Mouse (Mus musculus): Measurements from ENCODE around the gene Pik3c2g. TPM values are rescaled to one million over a fixed set of nuclear protein-coding genes. Genes with fewer than 3 reads are reported as not detected.

Pik3c2g gene
- under 1 TPM; 0.27 to 0.69 TPM for total RNA-seq (2021)
- long read RNA-seq, result 0 reads

DNA sequence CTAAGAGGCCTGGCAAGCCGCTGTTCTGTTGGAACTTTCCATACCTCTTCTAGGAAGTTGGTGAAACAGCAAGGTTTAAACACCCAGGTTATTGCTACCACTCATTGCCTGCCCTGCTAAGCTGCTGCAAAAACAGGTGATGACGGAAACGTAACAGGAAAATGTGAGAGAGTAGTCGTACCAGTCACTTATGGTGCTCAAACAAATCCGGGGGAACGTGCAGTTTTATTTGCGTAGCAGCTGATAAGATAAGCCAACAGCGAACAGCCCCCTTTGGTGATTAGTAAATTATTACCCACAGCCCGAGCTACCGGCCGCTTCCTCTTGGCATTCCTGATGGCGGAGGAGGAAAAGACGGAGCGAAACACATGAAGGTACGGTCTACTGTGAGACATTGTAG, at the start of gene Pik3c2g:
Pik3c2g (plus strand) TSS at position 330 of the 400 bp plus-strand sequence.
- DNase-seq (ENCODE audit: low spot score in 2 of 2), result no peak

DNA sequence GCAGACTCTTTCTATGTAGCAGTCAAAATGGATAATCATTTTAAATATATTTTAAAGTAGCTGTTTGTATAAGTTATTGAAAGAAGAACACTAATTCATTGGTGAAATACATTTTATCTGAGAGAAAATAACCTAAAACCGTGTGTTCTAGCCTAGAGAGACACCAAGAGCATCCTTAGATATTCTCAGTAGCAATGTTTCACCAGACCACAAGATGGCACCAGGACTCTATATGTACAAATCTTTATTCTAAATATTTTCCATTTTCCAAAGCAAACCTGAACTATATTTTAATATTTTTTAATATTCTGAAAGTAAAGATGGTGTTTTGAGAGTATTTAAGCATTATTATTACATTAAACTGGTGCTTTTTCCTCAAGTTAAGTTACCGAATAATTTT, 48.6 kb upstream of the Pik3c2g start:
- no peak for DNase-seq (ENCODE audit: low spot score in 2 of 2)

DNA sequence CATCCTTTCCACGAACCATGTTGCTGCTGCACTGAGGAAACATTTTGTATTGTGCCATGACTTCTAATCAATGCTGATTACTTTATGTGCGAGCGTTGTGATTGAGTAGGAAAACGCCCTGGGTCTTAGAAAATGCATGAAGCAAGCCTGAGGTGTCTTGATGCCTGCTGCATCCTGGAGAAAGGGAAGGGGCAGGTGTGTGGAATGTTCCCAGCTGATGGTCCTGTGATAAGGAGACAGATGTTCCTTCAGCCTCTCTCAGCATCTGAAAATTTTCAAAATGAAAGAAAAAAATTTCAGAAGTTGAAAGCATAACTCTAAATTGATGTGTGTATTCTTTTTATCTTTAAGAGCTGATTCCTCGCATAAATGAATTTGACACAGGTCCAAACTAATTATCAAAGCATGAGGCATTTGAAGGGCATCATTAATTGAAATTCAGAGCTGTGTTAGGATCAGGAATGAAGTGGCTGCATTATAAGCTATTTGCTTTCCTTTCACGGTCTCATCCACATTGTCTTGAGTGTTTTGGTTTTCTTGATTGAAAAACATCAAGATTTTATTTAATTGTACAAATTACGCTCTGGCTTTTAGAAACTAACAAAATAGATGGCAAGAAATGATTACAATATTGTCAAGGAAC, 31.4 kb upstream of the Pik3c2g start:
- no peak for DNase-seq (ENCODE audit: low spot score in 2 of 2)

DNA sequence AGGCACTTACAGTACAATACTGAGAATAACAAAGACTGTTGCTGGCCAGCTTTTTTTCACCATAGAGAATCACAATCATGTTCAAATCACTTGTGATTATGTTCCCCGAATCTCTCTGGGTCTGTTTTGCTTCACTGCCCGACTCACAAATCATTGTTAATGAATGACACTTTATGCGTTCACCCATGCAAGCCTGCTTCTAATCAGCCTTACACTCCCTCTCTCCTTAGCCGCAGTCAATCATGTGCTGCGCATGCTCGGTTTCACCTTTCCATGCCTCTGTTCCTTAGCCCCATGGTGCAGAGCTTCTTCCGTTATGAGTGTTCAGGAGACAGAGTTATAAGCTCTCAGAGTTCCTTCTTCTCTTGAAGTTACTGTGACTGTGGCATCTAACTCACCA, 17.8 kb upstream of the Pik3c2g start:
- no peak for DNase-seq (ENCODE audit: low spot score in 2 of 2)

DNA sequence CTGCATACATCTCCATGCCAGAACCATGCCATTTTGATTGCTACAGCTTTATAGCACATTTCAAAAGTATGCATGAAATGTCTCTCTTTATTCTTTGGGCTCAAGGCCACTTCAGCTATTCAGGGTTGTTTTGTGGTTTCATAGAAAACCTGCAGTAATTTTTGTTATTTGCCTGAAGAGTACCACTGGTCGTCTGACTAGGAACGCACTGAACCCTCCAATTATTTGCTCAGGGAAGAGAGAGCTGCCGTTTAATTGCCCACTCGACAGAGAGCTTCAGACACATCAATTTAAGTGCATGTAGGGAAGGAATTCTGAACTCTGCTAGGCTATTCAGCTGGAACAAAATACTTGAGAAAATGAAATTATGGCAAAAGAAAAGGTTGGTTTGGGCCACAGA, 11.2 kb upstream of the Pik3c2g start:
- DNase-seq (ENCODE audit: low spot score in 2 of 2), result no peak

DNA sequence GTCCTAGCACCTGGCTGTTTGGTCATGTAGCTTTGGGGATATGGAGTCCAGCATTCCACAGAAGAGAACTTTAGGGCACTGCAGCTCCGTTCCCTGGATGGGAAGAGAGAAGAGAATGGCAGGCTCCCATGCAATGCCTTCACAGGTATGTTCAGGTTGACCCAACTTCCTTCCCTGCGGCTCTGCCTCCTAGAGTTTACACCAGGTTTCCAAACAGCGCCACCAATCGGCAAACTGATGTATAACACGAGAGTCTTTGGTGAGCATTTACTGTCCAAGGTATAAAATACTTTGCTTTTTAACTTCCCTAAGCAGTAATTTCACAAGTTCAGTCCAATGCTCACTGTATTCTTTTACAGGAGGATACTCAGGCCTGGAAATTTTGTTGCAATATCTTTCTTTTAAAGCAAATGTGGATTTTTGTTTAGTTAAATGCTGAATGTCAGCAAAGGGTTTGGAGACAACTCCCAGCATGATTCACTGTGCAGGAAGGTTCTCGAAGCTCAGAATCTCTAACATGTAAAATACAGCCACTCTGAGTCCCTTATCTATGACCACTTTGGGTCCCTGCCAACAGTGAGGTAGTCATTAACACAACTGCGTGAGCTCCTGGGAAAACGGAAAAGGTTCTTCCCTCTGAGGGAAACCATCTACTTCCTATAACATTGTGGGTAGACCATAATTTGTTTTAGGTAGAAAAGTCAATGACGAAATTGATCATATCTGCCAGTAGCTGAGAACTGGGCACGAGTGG, 10.6 kb upstream of the Pik3c2g start:
- DNase-seq (ENCODE audit: low spot score in 2 of 2), result no peak

DNA sequence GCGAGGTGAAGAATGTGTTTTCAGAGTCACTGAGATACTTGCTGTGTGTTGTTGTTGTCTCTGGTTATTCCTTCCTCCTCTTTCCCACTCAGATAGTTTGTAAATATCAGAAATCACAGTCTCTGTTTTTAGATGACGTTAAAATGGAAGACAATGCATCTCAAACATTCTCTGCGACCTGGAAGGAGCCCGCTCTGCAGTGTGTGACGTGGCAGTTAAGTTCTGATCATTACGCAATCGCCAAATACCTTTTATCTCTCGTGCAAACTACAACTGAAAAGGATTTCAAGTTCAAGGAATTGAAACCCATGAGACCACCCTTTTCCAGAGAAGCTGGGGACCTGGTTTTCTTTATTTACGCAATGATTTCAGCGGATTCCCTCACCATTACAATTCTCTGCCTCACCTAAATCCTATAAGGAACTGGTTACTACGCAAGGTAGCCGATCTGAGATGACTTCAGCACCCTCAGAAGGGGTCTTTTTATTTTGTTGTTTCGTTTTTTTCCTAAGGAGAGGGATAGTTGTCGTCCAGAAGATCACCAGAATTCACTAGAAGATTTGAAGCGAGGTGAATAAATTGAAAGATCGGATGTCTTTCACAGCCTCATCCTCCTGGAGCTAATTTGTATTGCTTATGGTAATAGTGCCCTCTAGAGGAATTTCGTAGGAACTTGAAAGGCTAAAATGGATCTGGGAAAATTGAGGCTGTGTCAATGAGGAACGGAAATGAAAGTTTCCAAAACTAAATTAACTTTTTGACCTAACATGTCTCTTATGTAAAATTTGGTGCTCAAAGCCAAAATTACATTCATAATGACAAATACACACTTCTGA, 9.8 kb upstream of the Pik3c2g start:
- DNase-seq (ENCODE audit: low spot score in 2 of 2), result no peak

DNA sequence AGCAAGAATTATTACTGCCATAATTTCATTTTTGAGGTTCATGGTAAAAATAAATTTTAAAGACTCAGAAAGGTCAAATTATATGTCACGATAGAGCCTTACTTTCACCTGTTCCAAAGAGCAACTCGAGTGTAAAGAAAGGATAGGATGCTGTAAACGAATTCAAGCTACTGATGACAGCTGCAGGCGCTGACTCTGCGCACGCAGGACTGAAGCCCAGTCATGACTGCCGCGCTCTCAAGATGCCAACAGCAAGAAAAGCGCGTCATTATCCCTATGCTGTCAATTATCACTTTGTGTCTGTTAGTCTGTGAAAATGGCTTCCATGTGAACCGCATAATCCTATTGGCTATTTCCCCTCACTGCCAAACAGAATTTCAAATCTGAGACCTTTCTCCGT, 457 bp downstream of the Pik3c2g start:
- DNase-seq (ENCODE audit: low spot score in 2 of 2), result no peak

DNA sequence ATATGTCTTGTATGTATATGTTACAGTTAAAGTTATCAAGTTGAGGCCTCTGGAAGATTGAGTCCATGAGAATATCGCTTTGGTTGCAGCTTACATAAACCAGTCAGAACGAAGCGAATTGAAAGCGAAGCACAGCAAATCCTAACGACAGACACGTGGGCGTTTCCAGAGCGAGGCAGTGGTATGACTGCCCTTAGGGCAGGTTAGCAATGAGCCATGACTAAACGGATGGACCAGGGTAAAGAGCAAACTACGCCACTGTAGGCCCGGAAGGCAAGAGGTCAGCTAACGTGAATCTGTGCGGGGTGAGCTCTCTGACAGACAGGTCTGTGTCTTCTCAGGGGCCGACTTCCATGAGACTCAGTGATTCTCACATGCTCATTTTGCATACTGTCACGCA, 1.4 kb downstream of the Pik3c2g start:
- no peak for DNase-seq (ENCODE audit: low spot score in 2 of 2)

DNA sequence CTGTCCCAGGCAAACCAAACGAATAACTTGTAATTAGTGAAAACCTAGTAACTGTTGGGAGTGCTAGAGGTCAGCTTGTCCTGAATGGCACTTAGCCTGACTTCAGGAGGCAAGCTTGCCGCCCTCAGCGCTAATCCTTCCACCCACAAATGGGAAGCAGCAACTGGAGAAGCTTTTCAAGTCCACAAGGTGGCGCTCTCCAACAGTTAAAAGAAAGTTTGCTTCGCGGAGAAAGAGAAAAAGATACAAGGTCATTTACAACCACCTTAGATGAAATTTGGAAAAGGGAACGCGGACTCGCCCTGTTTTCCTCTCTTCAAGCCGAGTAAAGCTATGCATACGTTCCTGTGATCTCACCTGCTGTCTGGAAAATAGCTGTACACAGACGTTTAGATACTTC, 2.3 kb downstream of the Pik3c2g start:
- DNase-seq (ENCODE audit: low spot score in 2 of 2), result peak; percentile 71 to 74

DNA sequence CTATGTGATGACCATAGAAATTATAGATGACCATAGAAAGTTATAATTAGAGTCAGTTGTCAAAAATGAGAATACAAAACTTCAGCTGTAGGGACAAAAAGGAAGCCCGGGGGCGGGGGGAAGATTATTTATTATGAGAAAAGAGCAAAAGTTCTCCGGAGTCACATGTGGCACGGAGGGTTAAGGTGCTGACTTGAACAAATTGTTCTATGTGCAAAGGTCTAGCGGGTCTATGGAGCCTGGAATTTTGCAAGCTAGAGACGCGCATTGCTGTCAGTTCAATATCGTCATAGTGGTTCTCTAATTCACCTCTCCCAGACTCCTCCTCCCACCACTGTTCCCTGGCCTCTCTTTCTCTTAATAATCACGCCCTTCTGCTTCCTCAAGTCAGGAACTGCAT, 2.8 kb downstream of the Pik3c2g start:
- DNase-seq (ENCODE audit: low spot score in 2 of 2), result no peak

DNA sequence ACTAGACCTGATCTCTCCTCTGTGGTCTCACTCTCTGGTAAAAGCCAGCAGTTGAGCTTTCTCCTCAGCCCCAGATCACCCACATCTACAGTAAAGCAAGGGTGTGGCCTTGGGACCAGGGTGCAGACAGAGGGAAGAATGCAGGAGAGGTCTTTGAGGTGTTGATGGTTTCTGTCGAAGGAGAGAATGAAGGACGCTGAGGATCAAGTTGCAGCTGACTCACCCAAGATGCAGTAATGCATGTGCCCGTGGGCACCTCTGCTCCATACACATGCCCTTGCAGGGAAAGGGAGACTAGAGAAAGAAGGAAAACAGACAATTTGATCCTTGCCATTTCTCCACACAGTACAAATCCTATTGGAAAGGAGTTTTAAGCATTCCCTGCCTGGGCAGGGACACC, 5.1 kb downstream of the Pik3c2g start:
- DNase-seq (ENCODE audit: low spot score in 2 of 2), result no peak

DNA sequence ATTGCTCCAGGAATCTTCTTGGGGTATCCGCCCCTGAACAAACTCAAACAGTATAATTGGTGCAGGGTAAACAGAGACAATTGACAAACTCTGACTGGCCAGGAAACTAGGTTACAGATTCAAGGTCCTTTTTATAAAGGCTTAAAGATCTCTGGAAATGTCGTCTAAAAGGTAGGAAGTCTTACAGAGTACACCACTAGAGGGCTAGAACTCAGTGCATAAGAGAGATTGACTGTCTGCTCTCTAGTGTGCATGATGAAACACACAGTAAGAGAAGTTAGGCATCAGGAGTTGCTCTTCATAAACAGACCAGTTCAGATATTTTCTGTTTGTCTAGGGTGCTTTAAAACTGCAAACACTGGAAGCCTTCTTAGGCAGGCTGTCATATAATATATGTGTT, 9.4 kb downstream of the Pik3c2g start:
- DNase-seq (ENCODE audit: low spot score in 2 of 2), result no peak

DNA sequence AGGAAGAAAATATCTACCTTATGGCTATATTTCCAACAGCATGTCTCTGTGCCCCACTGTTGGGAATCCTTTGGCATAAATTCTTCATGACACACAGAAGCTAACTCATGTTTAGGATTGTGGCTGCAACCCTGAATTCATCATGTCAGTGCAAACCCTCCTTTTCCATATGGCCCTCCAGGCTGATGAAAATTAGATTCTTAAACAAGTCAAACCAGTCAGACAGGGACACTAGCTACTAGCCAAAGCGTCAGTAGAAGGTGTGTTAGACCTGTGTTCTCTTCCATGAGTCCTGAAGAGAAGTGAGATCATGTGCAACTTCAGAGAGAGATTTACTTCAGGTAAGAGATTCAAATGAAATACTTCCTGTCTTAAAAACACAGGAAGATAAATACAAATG, 12.2 kb downstream of the Pik3c2g start:
- no peak for DNase-seq (ENCODE audit: low spot score in 2 of 2)

DNA sequence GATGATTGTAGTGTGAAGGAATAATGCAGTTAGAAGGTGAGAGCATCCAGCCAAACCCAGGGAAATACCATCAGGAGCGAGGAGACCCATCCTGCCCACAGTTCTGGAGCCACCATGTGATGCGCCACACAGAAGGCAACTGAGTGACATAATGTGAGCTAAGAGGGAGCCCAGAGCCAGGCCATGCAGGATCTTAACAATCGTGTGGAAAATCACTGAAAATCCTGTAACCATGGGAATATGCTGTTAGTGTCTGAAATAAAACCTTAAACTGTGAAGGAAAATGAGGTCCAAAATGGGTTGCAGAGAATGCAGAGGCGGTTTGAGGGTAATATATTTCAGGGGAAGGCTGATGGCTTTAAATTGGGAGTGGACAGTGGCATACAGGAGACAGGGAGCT, 31.8 kb downstream of the Pik3c2g start:
- DNase-seq (ENCODE audit: low spot score in 2 of 2), result no peak

DNA sequence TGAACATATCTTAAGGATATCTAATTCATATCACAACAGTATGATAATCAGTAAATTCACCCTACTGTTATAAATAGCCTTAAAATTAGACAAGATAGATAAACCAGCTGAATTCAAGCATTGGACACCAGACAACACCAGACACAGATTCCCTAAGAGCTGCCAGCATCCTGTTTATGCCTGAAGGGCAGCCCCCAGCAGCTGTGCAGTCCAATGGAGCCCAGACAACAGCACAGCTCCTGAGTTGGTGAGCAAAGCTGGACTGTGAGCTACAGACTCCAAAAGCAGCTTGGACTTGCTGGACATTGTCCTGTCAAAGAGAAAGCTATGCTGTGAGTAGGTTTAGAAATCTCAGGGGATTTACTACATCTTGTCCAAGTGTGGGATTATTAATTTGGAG, 37.7 kb downstream of the Pik3c2g start:
- DNase-seq (ENCODE audit: low spot score in 2 of 2), result peak; percentile 14

DNA sequence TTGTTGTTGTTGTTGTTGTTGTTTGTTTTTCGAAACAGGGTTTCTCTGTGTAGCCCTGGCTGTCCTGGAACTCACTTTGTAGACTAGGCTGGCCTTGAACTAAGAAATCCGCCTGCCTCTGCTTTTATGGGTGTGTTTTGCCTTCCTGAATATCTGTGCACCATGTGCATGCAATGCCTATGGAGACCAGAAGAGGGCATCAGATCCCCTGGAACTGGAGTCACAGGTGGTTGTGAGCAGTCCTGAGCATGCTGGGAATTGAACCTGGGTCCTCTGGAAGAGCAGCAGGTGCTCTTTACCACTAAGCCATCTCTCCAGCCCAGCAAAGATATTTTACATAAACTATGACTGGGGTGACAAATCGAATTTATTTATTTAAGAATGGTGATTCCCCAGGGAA, 47.5 kb downstream of the Pik3c2g start:
- DNase-seq (ENCODE audit: low spot score in 2 of 2), result no peak

DNA sequence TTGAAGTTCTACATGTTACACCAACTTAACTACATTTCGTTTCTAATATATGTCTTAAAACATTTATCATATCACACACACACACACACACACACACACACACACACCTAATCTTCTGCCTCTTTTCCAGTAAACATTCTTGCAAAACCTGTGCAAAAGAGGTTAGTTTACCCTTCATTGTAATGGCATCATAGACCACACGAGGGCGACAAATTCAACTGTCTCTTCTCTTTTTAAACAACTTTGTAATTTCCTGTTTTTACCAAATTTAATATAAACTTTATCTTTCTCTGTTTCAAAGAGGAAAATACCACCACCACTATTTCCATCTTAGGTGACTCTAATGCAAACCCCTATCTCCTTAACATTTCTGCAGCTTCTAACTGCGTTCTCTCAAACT, 68.4 kb downstream of the Pik3c2g start:
- DNase-seq (ENCODE audit: low spot score in 2 of 2), result peak; percentile 52 to 59

DNA sequence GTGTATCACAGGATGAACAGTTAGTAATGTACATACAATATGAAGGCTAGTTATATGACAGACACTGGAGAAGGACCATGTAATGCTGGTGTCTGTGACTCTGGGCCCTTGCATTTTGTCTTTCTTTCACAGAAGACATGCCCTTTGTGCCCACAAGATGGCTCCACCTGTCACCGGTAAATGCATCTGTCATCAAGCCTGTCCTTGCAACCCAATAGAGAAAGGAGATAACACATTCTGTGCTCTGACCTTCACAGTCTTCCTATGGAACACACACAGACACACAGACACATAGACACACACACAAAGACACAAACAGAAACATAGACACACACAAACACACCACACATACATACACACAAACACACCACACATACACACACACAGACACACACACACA, 75.4 kb downstream of the Pik3c2g start:
- DNase-seq (ENCODE audit: low spot score in 2 of 2), result peak; percentile 26 to 43

DNA sequence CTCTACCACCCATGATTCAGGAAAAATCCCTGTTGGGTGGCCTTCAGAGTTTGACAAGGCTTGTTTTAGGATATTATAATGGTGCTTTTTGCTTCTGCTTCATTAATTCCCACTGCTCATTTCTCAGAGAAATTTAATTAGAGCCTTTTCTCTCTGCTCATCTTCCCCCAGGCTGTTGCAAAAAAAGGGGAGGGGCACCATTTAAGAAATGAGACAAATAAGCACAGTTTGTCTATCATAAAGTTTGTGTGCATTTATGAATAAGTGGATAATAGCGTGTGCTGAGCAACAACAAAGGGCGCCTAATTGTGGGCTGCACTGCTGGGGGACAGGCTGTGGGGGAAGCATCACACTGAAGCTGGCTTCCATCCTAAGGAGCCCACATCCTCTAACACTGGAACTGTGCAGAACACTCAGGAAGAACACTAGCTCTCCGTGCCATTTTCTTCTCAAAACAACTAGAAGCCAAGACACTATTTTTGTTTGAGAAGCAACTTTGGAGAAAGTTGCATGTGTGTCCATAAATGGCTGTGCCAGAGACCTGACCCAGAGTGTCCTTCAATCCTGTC, 131.5 kb downstream of the Pik3c2g start:
- DNase-seq (ENCODE audit: low spot score in 2 of 2), result no peak

DNA sequence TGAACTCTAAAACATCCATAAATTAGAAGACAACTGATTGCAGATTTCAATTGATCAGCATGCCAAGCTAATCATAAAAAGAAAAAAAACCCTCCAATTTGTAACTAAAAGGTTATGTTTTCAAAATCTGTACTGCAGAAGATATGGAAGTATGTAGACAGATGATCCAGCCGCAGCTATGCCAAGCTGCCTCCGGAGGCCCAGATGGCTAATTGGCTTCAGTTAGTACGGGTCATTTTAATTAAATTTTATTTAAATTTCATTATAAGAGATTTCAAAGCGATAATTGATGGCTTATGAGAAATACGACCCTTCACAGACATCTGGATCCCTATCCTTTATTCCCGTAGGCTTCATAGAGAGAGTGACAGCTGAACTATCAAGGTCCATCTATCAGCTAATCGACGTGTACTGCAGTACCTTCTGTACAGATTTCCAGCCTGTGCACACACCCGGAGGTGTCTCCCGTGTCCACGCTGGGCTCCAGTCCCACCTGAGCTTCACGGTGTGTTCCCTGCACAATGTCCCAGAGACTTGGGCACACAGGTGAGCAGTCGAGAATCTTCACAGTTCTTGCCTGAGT, 132.7 kb downstream of the Pik3c2g start:
- DNase-seq (ENCODE audit: low spot score in 2 of 2), result no peak
